Mouse (Mus musculus) embryonic facial prominence, embryonic 11.5 days (tissue): Measurements from ENCODE around the gene Rnf114. TPM values are rescaled to one million over a fixed set of nuclear protein-coding genes. Genes with fewer than 3 reads are reported as not detected.

ENCODE experiments used
- ATAC-seq: fragments of 200-750 bp; cut with Nextera tagmentation; replicated peaks from 2 replicates; pipeline ENCODE4 v1.8.0; 2017; ENCODE audit warnings: low read depth; ENCODE audit not compliant: insufficient number of reproducible peaks, low FRiP score, low TSS enrichment
- DNase-seq: peaks from one replicate; pipeline ENCODE4 v3.0.0-alpha.2; 2015; ENCODE audit warnings: low spot score
- H3K27ac ChIP-seq: fragments of 300-500 bp; sonication (generic); replicated peaks from 2 replicates; pipeline ENCODE4 v1.5.1; 2014; ENCODE audit warnings: mild to moderate bottlenecking, low read depth, low read length, control low read depth
- H3K27me3 ChIP-seq: fragments of 300-500 bp; sonication (generic); 2 replicates; pipeline ENCODE4 v1.6.1; 2014; ENCODE audit warnings: mild to moderate bottlenecking, low read length, moderate library complexity, mixed read lengths; ENCODE audit not compliant: control insufficient read depth, insufficient read depth
- H3K36me3 ChIP-seq: fragments of 300-500 bp; sonication (generic); replicated peaks from 2 replicates; pipeline ENCODE4 v1.6.1; 2014; ENCODE audit warnings: low read depth, mild to moderate bottlenecking, low read length, moderate library complexity, mixed read lengths; ENCODE audit not compliant: control insufficient read depth, insufficient read depth
- H3K4me1 ChIP-seq: fragments of 300-500 bp; sonication (generic); 2 replicates; pipeline ENCODE4 v1.6.1; 2014; ENCODE audit warnings: low read length, mixed read lengths; ENCODE audit not compliant: control insufficient read depth, insufficient read depth
- H3K4me2 ChIP-seq: fragments of 300-500 bp; sonication (generic); 2 replicates; pipeline ENCODE4 v1.6.1; 2014; ENCODE audit warnings: low read depth, mild to moderate bottlenecking, control low read depth, low read length, moderate library complexity
- H3K4me3 ChIP-seq: fragments of 300-500 bp; sonication (generic); 2 replicates; pipeline ENCODE4 v1.5.1; 2014; ENCODE audit warnings: low read depth, low read length, control low read depth
- H3K9ac ChIP-seq: fragments of 300-500 bp; sonication (generic); replicated peaks from 2 replicates; pipeline ENCODE4 v1.6.1; 2014; ENCODE audit warnings: mild to moderate bottlenecking, control low read depth, low read length
- H3K9me3 ChIP-seq: fragments of 300-500 bp; sonication (generic); replicated peaks from 2 replicates; pipeline ENCODE4 v1.6.1; 2016; ENCODE audit warnings: mild to moderate bottlenecking, low read length, inconsistent platforms, mixed read lengths; ENCODE audit not compliant: control insufficient read depth
- WGBS: fragments of 180-500 bp; shearing (Covaris S2); extraction: QIAGEN DNeasy Blood & Tissue Kit; methylation state at CpG from one replicate; pipeline ENCODE4 v1.1.7; 2014; 5-methylcytosine and 5-hydroxymethylcytosine counted together
- polyA plus RNA-seq: library from polyadenylated mRNA; unstranded; fragments of >200 nt; fragmentation: Nextera tagmentation; extraction: Ambion mirVana; gene quantifications from 2 replicates; pipeline ENCODE4 v1.2.1, GENCODE M21; 2014

The Rnf114 gene
- polyA plus RNA-seq, 1 experiment from 2014 or later: 113 TPM

GRCm38 (mm10) chr2:167453814-167454213, 38.6 kb upstream of the Rnf114 start:
- no peak for ATAC-seq
- Histone ChIP-seq H3K9ac (no peak overlapping the region), H3K4me2 (no peak overlapping the region), H3K9me3 (no peaks in the 10 kb centered on the region), H3K4me3 (no peak overlapping the region), H3K27ac (no peak overlapping the region), H3K4me1 (no peaks in the 10 kb centered on the region), H3K27me3 (no peaks in the 10 kb centered on the region), H3K36me3 (no peaks in the 10 kb centered on the region)
- DNase-seq: no peak
- 93% methylated on average over 3 of the region's 3 CpGs for WGBS

GRCm38 (mm10) chr2:167456361-167457020, 36.0 kb upstream of the Rnf114 start:
- Histone ChIP-seq H3K9ac (no peak overlapping the region), H3K4me2 (no peak overlapping the region), H3K27me3 (no peaks in the 10 kb centered on the region), H3K36me3 (no peaks in the 10 kb centered on the region), H3K9me3 (no peaks in the 10 kb centered on the region), H3K4me3 (no peak overlapping the region), H3K27ac (no peak overlapping the region), H3K4me1 (no peaks in the 10 kb centered on the region)
- 90% methylated on average over 5 of the region's 5 CpGs for WGBS
- DNase-seq (no peak), ATAC-seq (no peak)

GRCm38 (mm10) chr2:167457213-167457612, 35.2 kb upstream of the Rnf114 start:
- ATAC-seq (no peak), DNase-seq (no peak)
- Histone ChIP-seq H3K27ac (no peak overlapping the region), H3K4me2 (no peak overlapping the region), H3K4me3 (no peak overlapping the region), H3K27me3 (no peaks in the 10 kb centered on the region), H3K4me1 (no peaks in the 10 kb centered on the region), H3K36me3 (no peaks in the 10 kb centered on the region), H3K9ac (no peak overlapping the region), H3K9me3 (no peaks in the 10 kb centered on the region)
- WGBS: 94% methylated on average over 9 of the region's 9 CpGs

- no peak overlapping the region for H3K9ac ChIP-seq
- H3K27me3 ChIP-seq: no peaks in the 10 kb centered on the region
- no peaks in the 10 kb centered on the region for H3K4me1 ChIP-seq
- 97% methylated on average over 3 of the region's 3 CpGs for WGBS
- H3K4me2 ChIP-seq: no peak overlapping the region
- no peak overlapping the region for H3K27ac ChIP-seq
- H3K4me3 ChIP-seq: no peak overlapping the region
- H3K9me3 ChIP-seq: no peaks in the 10 kb centered on the region
- ATAC-seq (no peak), DNase-seq (no peak)
- no peaks in the 10 kb centered on the region for H3K36me3 ChIP-seq
Measured at GRCm38 (mm10) chr2:167458548-167458947, 33.9 kb upstream of the Rnf114 start.

GRCm38 (mm10) chr2:167459071-167459865, 33.2 kb upstream of the Rnf114 start:
- Histone ChIP-seq H3K9me3 (no peaks in the 10 kb centered on the region), H3K4me1 (no peaks in the 10 kb centered on the region), H3K9ac (no peak overlapping the region), H3K4me2 (no peak overlapping the region), H3K4me3 (no peak overlapping the region), H3K36me3 (no peaks in the 10 kb centered on the region), H3K27ac (no peak overlapping the region), H3K27me3 (no peaks in the 10 kb centered on the region)
- DNase-seq: no peak
- no peak for ATAC-seq
- 95% methylated on average over 6 of the region's 6 CpGs for WGBS

- Histone ChIP-seq H3K27ac (no peak overlapping the region), H3K36me3 (no peaks in the 10 kb centered on the region), H3K9me3 (no peaks in the 10 kb centered on the region), H3K9ac (no peak overlapping the region), H3K4me3 (no peak overlapping the region), H3K27me3 (no peaks in the 10 kb centered on the region), H3K4me2 (no peak overlapping the region), H3K4me1 (no peaks in the 10 kb centered on the region)
- DNase-seq (peak; percentile 65), ATAC-seq (no peak)
- 65% methylated on average over 6 of the region's 6 CpGs for WGBS
Measured at GRCm38 (mm10) chr2:167462954-167463353, 29.5 kb upstream of the Rnf114 start.

- no peaks in the 10 kb centered on the region for H3K27me3 ChIP-seq
- 93% methylated on average over 5 of the region's 5 CpGs for WGBS
- no peaks in the 10 kb centered on the region for H3K9me3 ChIP-seq
- H3K4me3 ChIP-seq: no peak overlapping the region
- H3K4me1 ChIP-seq: no peaks in the 10 kb centered on the region
- H3K9ac ChIP-seq: no peak overlapping the region
- DNase-seq: no peak
- ATAC-seq: no peak
- H3K27ac ChIP-seq: no peak overlapping the region
- no peaks in the 10 kb centered on the region; the same call in 1 of the 2 replicates for H3K36me3 ChIP-seq
- no peak overlapping the region for H3K4me2 ChIP-seq
Measured at GRCm38 (mm10) chr2:167463802-167464201, 28.6 kb upstream of the Rnf114 start.

- Histone ChIP-seq H3K9me3 (no peaks in the 10 kb centered on the region), H3K36me3 (peaks cover 2% of the 10 kb centered on the region; the same call in 1 of the 2 replicates), H3K27ac (no peak overlapping the region), H3K4me1 (no peaks in the 10 kb centered on the region), H3K9ac (no peak overlapping the region), H3K4me2 (no peak overlapping the region), H3K4me3 (no peak overlapping the region), H3K27me3 (no peaks in the 10 kb centered on the region)
- 89% methylated on average over 3 of the region's 3 CpGs for WGBS
- DNase-seq (no peak), ATAC-seq (no peak)
Measured at GRCm38 (mm10) chr2:167465951-167466350, 26.5 kb upstream of the Rnf114 start.
